Comparison of ENCODE assay signal across 9 mouse cellular contexts in genomic region chr12:10866907-10867538, GRCm38 (mm10).
DNase-seq lines count a peak whose midpoint lies in the region; ATAC-seq and TF ChIP-seq lines count a peak whose summit lies in the region.
"Had no signal": no experiment of that assay in that cellular context is flagged by ENCODE, and none has a peak within 500 bp of the region (broad histone marks: within the 10 kb centered on the region; RNA-seq: fewer than 3 reads in every experiment).

No protein-coding gene starts in this region.

- no peak for DNase-seq in midbrain, embryonic 10.5 days (ENCODE audit: low spot score)
- DNase-seq in left cerebral cortex, adult 2 months (ENCODE audit: extremely low spot score in 1 of 2, low spot score in 2 of 2) = peak; percentile 22 to 34
- peak; percentile 88 for DNase-seq in telencephalon, adult 2 months (ENCODE audit: low read depth, low spot score)
- DNase-seq in embryo, embryonic 9.5 days (ENCODE audit: extremely low spot score) = no peak
- DNase-seq in kidney, adult 18-20 months = no peak
- DNase-seq: lung, adult 18-20 months had no signal

- H3K9ac ChIP-seq in midbrain, embryonic 16.5 days (ENCODE audit: low read depth, low read length) = no peak overlapping the region
- H3K9ac ChIP-seq in kidney, embryonic 16.5 days (replicated peaks; ENCODE audit: low read length) = no peak overlapping the region

- H3K9me3 ChIP-seq in midbrain, embryonic 16.5 days (replicated peaks; ENCODE audit: control insufficient read depth, low read length, poor library complexity, severe bottlenecking) = no peaks in the 10 kb centered on the region
- H3K9me3 ChIP-seq in midbrain, embryonic 10.5 days (replicated peaks) = no peaks in the 10 kb centered on the region
- H3K9me3 ChIP-seq in kidney, embryonic 16.5 days (ENCODE audit: low read length) = no peaks in the 10 kb centered on the region

- intact Hi-C loops in left cerebral cortex, adult 2 months (cut with DNase I) = loop anchor here (10.0 kb wide), 1 partner anchor 308 kb away; no protein-coding TSS in a partner anchor

- H3K27ac ChIP-seq in midbrain, embryonic 16.5 days (ENCODE audit: low read length) = no peak overlapping the region
- H3K27ac ChIP-seq in midbrain, embryonic 10.5 days (replicated peaks) = no peak overlapping the region
- H3K27ac ChIP-seq in left cerebral cortex, adult 2 months = no peak overlapping the region
- no peak overlapping the region for H3K27ac ChIP-seq in kidney, embryonic 16.5 days (ENCODE audit: low read length)

- no peak overlapping the region for H3K4me3 ChIP-seq in midbrain, embryonic 16.5 days (ENCODE audit: low read depth, low read length)
- no peak overlapping the region for H3K4me3 ChIP-seq in midbrain, embryonic 10.5 days
- no peak overlapping the region for H3K4me3 ChIP-seq in left cerebral cortex, adult 2 months
- no peak overlapping the region for H3K4me3 ChIP-seq in kidney, embryonic 16.5 days (ENCODE audit: low read length)

- peak; percentile 52; the same call in 1 of the 2 replicates for ATAC-seq in midbrain, embryonic 16.5 days
- peak; percentile 96 for ATAC-seq in frontal cortex, adult (ENCODE audit: low TSS enrichment)
- ATAC-seq in kidney, embryonic 16.5 days (ENCODE audit: low FRiP score, low TSS enrichment) = no peak

- no peaks in the 10 kb centered on the region for H3K4me1 ChIP-seq in midbrain, embryonic 16.5 days (ENCODE audit: control insufficient read depth, insufficient read depth, low read length)
- no peaks in the 10 kb centered on the region for H3K4me1 ChIP-seq in midbrain, embryonic 10.5 days
- H3K4me1 ChIP-seq in kidney, embryonic 16.5 days (ENCODE audit: insufficient read depth, low read length) = no peaks in the 10 kb centered on the region

- TF ChIP-seq CTCF in left cerebral cortex, adult 2 months (IDR thresholded peaks at IDR 0.05) = no peak

- no peak overlapping the region for H3K4me2 ChIP-seq in midbrain, embryonic 16.5 days (ENCODE audit: low read length)
- no peak overlapping the region for H3K4me2 ChIP-seq in kidney, embryonic 16.5 days (replicated peaks; ENCODE audit: low read depth, low read length)

- H3K36me3 ChIP-seq in midbrain, embryonic 16.5 days (ENCODE audit: control insufficient read depth, insufficient read depth, low read length) = no peaks in the 10 kb centered on the region
- H3K36me3 ChIP-seq in midbrain, embryonic 10.5 days = no peaks in the 10 kb centered on the region
- H3K36me3 ChIP-seq in kidney, embryonic 16.5 days (ENCODE audit: insufficient read depth, low read length) = no peaks in the 10 kb centered on the region

- 76% methylated on average over 3 of the region's 3 CpGs for WGBS in midbrain, embryonic 16.5 days
- 87% methylated on average over 3 of the region's 3 CpGs for WGBS in midbrain, embryonic 10.5 days
- WGBS in kidney, embryonic 16.5 days = 69% methylated on average over 3 of the region's 3 CpGs

- H3K27me3 ChIP-seq in midbrain, embryonic 16.5 days (ENCODE audit: control insufficient read depth, insufficient read depth, low read depth, low read length) = no peaks in the 10 kb centered on the region
- no peaks in the 10 kb centered on the region for H3K27me3 ChIP-seq in midbrain, embryonic 10.5 days (ENCODE audit: low read depth, poor library complexity, severe bottlenecking)
- H3K27me3 ChIP-seq in kidney, embryonic 16.5 days (ENCODE audit: insufficient read depth, low read length) = no peaks in the 10 kb centered on the region

Comparison
In these comparisons a context has a peak if more than half of its experiments do, and no peak if none do; other contexts are left out.
1. DNase-seq: peak in left cerebral cortex, adult 2 months (2 of 2) and telencephalon, adult 2 months (single experiment); none in midbrain, embryonic 10.5 days (single experiment), embryo, embryonic 9.5 days (single experiment) and kidney, adult 18-20 months (single experiment).